Mouse (Mus musculus) bone marrow macrophage, adult 2 months (primary cell): ENCODE data around the gene Gtsf1l. TPM values are rescaled to one million over a fixed set of nuclear protein-coding genes. Genes with fewer than 3 reads are reported as not detected.

ENCODE experiments used
- H3K27ac ChIP-seq: 2 replicates; pipeline ENCODE4 v1.5.1; 2012; ENCODE audit warnings: low read depth, low read length; ENCODE audit not compliant: insufficient read depth
- H3K4me1 ChIP-seq: 2 replicates; pipeline ENCODE4 v1.6.1; 2012; ENCODE audit warnings: low read length; ENCODE audit not compliant: control insufficient read depth, insufficient read depth
- H3K4me3 ChIP-seq: 2 replicates; pipeline ENCODE4 v1.5.1; 2012; ENCODE audit warnings: mild to moderate bottlenecking, low read length, moderate library complexity; ENCODE audit not compliant: insufficient read depth
- CTCF ChIP-seq: IDR thresholded peaks from 2 replicates; pipeline ENCODE4 v1.5.1; 2012; ENCODE audit warnings: low read depth, mild to moderate bottlenecking, low read length, moderate library complexity
- POLR2A ChIP-seq: IDR thresholded peaks from 2 replicates; pipeline ENCODE4 v1.6.1; 2012; ENCODE audit warnings: mild to moderate bottlenecking, low read depth, low read length, borderline replicate concordance
- polyA plus RNA-seq: library from polyadenylated mRNA; stranded (reverse); fragments of >200 nt; gene quantifications from 2 replicates; pipeline ENCODE4 v1.2.4, GENCODE M21; 2012; ENCODE audit not compliant: missing spikeins, insufficient read depth, insufficient read length

Gtsf1l gene
- polyA plus RNA-seq, 1 experiment, result not detected

- no peak for TF ChIP-seq POLR2A
- peak; percentile 19; the same call in 1 of the 2 replicates for TF ChIP-seq CTCF
- Histone ChIP-seq H3K4me1 (no peaks in the 10 kb centered on the region), H3K4me3 (no peak overlapping the region), H3K27ac (no peak overlapping the region)
Observed at GRCm38 (mm10) chr2:163089475-163090123, 1.9 kb upstream of the Gtsf1l start.

- H3K4me1 ChIP-seq, result no peaks in the 10 kb centered on the region; the same call in 1 of the 2 replicates
- no peak for TF ChIP-seq CTCF
- TF ChIP-seq POLR2A, result no peak
- no peak overlapping the region for H3K27ac ChIP-seq
- H3K4me3 ChIP-seq, result no peak overlapping the region
Observed at GRCm38 (mm10) chr2:163086561-163086960, 1.1 kb downstream of the Gtsf1l start.

GRCm38 (mm10) chr2:163085047-163085446 is 2.6 kb downstream of the Gtsf1l start:
- Histone ChIP-seq H3K4me1 (no peaks in the 10 kb centered on the region; the same call in 1 of the 2 replicates), H3K27ac (no peak overlapping the region), H3K4me3 (no peak overlapping the region)
- TF ChIP-seq POLR2A (no peak), CTCF (no peak)

- no peak overlapping the region for H3K4me3 ChIP-seq
- TF ChIP-seq CTCF, result no peak
- TF ChIP-seq POLR2A, result no peak
- H3K4me1 ChIP-seq, result no peaks in the 10 kb centered on the region; the same call in 1 of the 2 replicates
- no peak overlapping the region for H3K27ac ChIP-seq
Observed at GRCm38 (mm10) chr2:163084519-163084918, 3.1 kb downstream of the Gtsf1l start.

GRCm38 (mm10) chr2:163082591-163082990 is 5.1 kb downstream of the Gtsf1l start:
- Histone ChIP-seq H3K4me1 (no peaks in the 10 kb centered on the region; the same call in 1 of the 2 replicates), H3K27ac (no peak overlapping the region), H3K4me3 (no peak overlapping the region)
- TF ChIP-seq POLR2A (no peak), CTCF (no peak)

- TF ChIP-seq CTCF (no peak), POLR2A (no peak)
- Histone ChIP-seq H3K27ac (no peak overlapping the region), H3K4me3 (no peak overlapping the region), H3K4me1 (no peaks in the 10 kb centered on the region; the same call in 1 of the 2 replicates)
Observed at GRCm38 (mm10) chr2:163079041-163079440, 8.6 kb downstream of the Gtsf1l start.

- H3K4me3 ChIP-seq, result no peak overlapping the region
- TF ChIP-seq POLR2A, result no peak
- TF ChIP-seq CTCF, result no peak
- H3K4me1 ChIP-seq, result no peaks in the 10 kb centered on the region
- no peak overlapping the region for H3K27ac ChIP-seq
Observed at GRCm38 (mm10) chr2:163075234-163075633, 12.4 kb downstream of the Gtsf1l start.

- H3K4me1 ChIP-seq, result no peaks in the 10 kb centered on the region
- TF ChIP-seq CTCF, result no peak
- no peak for TF ChIP-seq POLR2A
- no peak overlapping the region for H3K27ac ChIP-seq
- no peak overlapping the region for H3K4me3 ChIP-seq
Observed at GRCm38 (mm10) chr2:163074808-163075207, 12.8 kb downstream of the Gtsf1l start.

- no peak for TF ChIP-seq POLR2A
- TF ChIP-seq CTCF, result no peak
Observed at GRCm38 (mm10) chr2:163074006-163074405, 13.6 kb downstream of the Gtsf1l start.

GRCm38 (mm10) chr2:163073023-163073757 is 14.5 kb downstream of the Gtsf1l start:
- H3K4me3 ChIP-seq, result no peak overlapping the region
- TF ChIP-seq CTCF, result no peak
- TF ChIP-seq POLR2A, result no peak
- no peak overlapping the region for H3K27ac ChIP-seq
- H3K4me1 ChIP-seq, result no peaks in the 10 kb centered on the region

More at GRCm38 (mm10) chr2:163074006-163074405, 13.6 kb downstream of the Gtsf1l start:
- Histone ChIP-seq H3K27ac (no peak overlapping the region), H3K4me1 (no peaks in the 10 kb centered on the region), H3K4me3 (no peak overlapping the region)
